ENCODE assay signal across 13 mouse cellular contexts in genomic region chr2:122066241-122066640, GRCm38 (mm10).
"Had no signal": no experiment of that assay in that cellular context is flagged by ENCODE, and none has a peak within 500 bp of the region (broad histone marks: within the 10 kb centered on the region; RNA-seq: fewer than 3 reads in every experiment).

No protein-coding gene starts in this region.

- H3K4me1 ChIP-seq: limb, embryonic 12.5 days; midbrain, embryonic 15.5 days; neural tube, embryonic 13.5 days had no signal

- H3K27me3 ChIP-seq: limb, embryonic 12.5 days; midbrain, embryonic 15.5 days; neural tube, embryonic 13.5 days had no signal

- H3K27ac ChIP-seq: layer of hippocampus, adult 2 months; limb, embryonic 12.5 days; liver, embryonic 14.5 days; midbrain, embryonic 15.5 days; neural tube, embryonic 13.5 days had no signal

- H3K9ac ChIP-seq: limb, embryonic 12.5 days; liver, embryonic 14.5 days; midbrain, embryonic 15.5 days; neural tube, embryonic 13.5 days had no signal

- H3K9me3 ChIP-seq: limb, embryonic 12.5 days; midbrain, embryonic 15.5 days; neural tube, embryonic 13.5 days had no signal

- H3K4me3 ChIP-seq: layer of hippocampus, adult 2 months; limb, embryonic 12.5 days; midbrain, embryonic 15.5 days; neural tube, embryonic 13.5 days had no signal

- DNase-seq: kidney, postnatal 10 days; kidney, postnatal 4 days; liver; lung, adult 18-20 months; lung, postnatal 36 days; right cerebral cortex, postnatal 25 days; thymus, postnatal 36 days had no signal

- ATAC-seq: midbrain, embryonic 15.5 days had no signal

- H3K4me2 ChIP-seq: limb, embryonic 12.5 days; midbrain, embryonic 11.5 days; midbrain, embryonic 15.5 days; neural tube, embryonic 13.5 days had no signal
